20 mouse cellular contexts compared by ENCODE assay signal in genomic region chr15:74006959-74007636, GRCm38 (mm10).
A peak's percentile ranks its signal among the peaks of the same experiment; 100 is the strongest.
DNase-seq lines count a peak whose midpoint lies in the region; ATAC-seq and TF ChIP-seq lines count a peak whose summit lies in the region.
"Had no signal": no experiment of that assay in that cellular context is flagged by ENCODE, and none has a peak within 500 bp of the region (broad histone marks: within the 10 kb centered on the region; RNA-seq: fewer than 3 reads in every experiment).

No protein-coding gene starts in this region.

- H3K4me1 ChIP-seq in forebrain, embryonic 10.5 days, result peaks cover 20% of the 10 kb centered on the region
- no peaks in the 10 kb centered on the region for H3K4me1 ChIP-seq in forebrain, embryonic 11.5 days (replicated peaks; ENCODE audit: control insufficient read depth, insufficient read depth, low read length)
- peaks cover 17% of the 10 kb centered on the region for H3K4me1 ChIP-seq in forebrain, embryonic 15.5 days
- H3K4me1 ChIP-seq in midbrain, embryonic 15.5 days, result peaks cover 10% of the 10 kb centered on the region; the same call in 1 of the 2 replicates
- H3K4me1 ChIP-seq: embryonic facial prominence, embryonic 10.5 days; heart, embryonic 12.5 days; hindbrain, embryonic 15.5 days had no signal

- H3K27ac ChIP-seq in forebrain, embryonic 10.5 days, result peak overlapping the region; percentile 13; the same call in 1 of the 2 replicates
- no peak overlapping the region for H3K27ac ChIP-seq in forebrain, embryonic 11.5 days (ENCODE audit: low read depth, low read length)
- H3K27ac ChIP-seq in forebrain, embryonic 15.5 days (replicated peaks), result no peak overlapping the region
- no peak overlapping the region for H3K27ac ChIP-seq in midbrain, embryonic 15.5 days
- H3K27ac ChIP-seq: embryonic facial prominence, embryonic 10.5 days; hindbrain, embryonic 10.5 days; hindbrain, embryonic 15.5 days had no signal

- WGBS in forebrain, embryonic 10.5 days, result 25% methylated on average over 14 of the region's 14 CpGs
- WGBS in forebrain, embryonic 11.5 days, result 25% methylated on average over 14 of the region's 14 CpGs
- 13% methylated on average over 14 of the region's 14 CpGs for WGBS in forebrain, embryonic 15.5 days
- 24% methylated on average over 14 of the region's 14 CpGs for WGBS in midbrain, embryonic 15.5 days

- H3K9me3 ChIP-seq in forebrain, embryonic 10.5 days, result no peaks in the 10 kb centered on the region
- H3K9me3 ChIP-seq in forebrain, embryonic 11.5 days (ENCODE audit: control insufficient read depth, low read length), result no peaks in the 10 kb centered on the region
- no peaks in the 10 kb centered on the region for H3K9me3 ChIP-seq in forebrain, embryonic 15.5 days
- H3K9me3 ChIP-seq in midbrain, embryonic 15.5 days, result no peaks in the 10 kb centered on the region
- H3K9me3 ChIP-seq: embryonic facial prominence, embryonic 10.5 days; heart, embryonic 12.5 days; hindbrain, embryonic 10.5 days; hindbrain, embryonic 15.5 days had no signal

- H3K4me2 ChIP-seq in forebrain, embryonic 11.5 days (ENCODE audit: low read depth, low read length, severe bottlenecking), result no peak overlapping the region
- H3K4me2 ChIP-seq in forebrain, embryonic 15.5 days (replicated peaks), result no peak overlapping the region
- H3K4me2 ChIP-seq in midbrain, embryonic 15.5 days, result no peak overlapping the region
- H3K4me2 ChIP-seq: heart, embryonic 12.5 days; hindbrain, embryonic 15.5 days had no signal

- peaks cover 13% of the 10 kb centered on the region; the same call in 1 of the 2 replicates for H3K27me3 ChIP-seq in forebrain, embryonic 10.5 days (ENCODE audit: poor library complexity, severe bottlenecking)
- no peaks in the 10 kb centered on the region for H3K27me3 ChIP-seq in forebrain, embryonic 11.5 days (ENCODE audit: control insufficient read depth, insufficient read depth, low read length)
- no peaks in the 10 kb centered on the region for H3K27me3 ChIP-seq in forebrain, embryonic 15.5 days
- no peaks in the 10 kb centered on the region for H3K27me3 ChIP-seq in midbrain, embryonic 15.5 days (replicated peaks)
- H3K27me3 ChIP-seq: hindbrain, embryonic 15.5 days had no signal

- no peak for TF ChIP-seq CTCF in brain, embryonic 14.5 days (IDR thresholded peaks at IDR 0.05; ENCODE audit: borderline replicate concordance, extremely low read depth, insufficient read depth, insufficient read length)

- no peak overlapping the region for H3K9ac ChIP-seq in forebrain, embryonic 11.5 days (ENCODE audit: low read length)
- no peak overlapping the region for H3K9ac ChIP-seq in forebrain, embryonic 15.5 days (replicated peaks)
- H3K9ac ChIP-seq in midbrain, embryonic 15.5 days, result no peak overlapping the region
- H3K9ac ChIP-seq: heart, embryonic 12.5 days; hindbrain, embryonic 15.5 days had no signal

- no peaks in the 10 kb centered on the region for H3K36me3 ChIP-seq in forebrain, embryonic 10.5 days (replicated peaks)
- no peaks in the 10 kb centered on the region for H3K36me3 ChIP-seq in forebrain, embryonic 11.5 days (ENCODE audit: control insufficient read depth, insufficient read depth, low read length)
- H3K36me3 ChIP-seq in forebrain, embryonic 15.5 days, result no peaks in the 10 kb centered on the region
- H3K36me3 ChIP-seq in midbrain, embryonic 15.5 days (replicated peaks), result no peaks in the 10 kb centered on the region
- H3K36me3 ChIP-seq: embryonic facial prominence, embryonic 10.5 days; G1E; heart, embryonic 12.5 days; hindbrain, embryonic 10.5 days; hindbrain, embryonic 15.5 days had no signal

- ATAC-seq in forebrain, embryonic 11.5 days (replicated peaks; ENCODE audit: low FRiP score), result no peak
- ATAC-seq in forebrain, embryonic 15.5 days (replicated peaks), result peak; percentile 45; the same call in 1 of the 2 replicates
- peak; percentile 64 for ATAC-seq in midbrain, embryonic 15.5 days (replicated peaks)
- ATAC-seq: CD4-positive, CD25-positive, alpha-beta regulatory T cell, adult 4 months; inflammation-experienced regulatory T-cells, adult 6 months had no signal

- TF ChIP-seq POLR2A in brain, embryonic 14.5 days (IDR thresholded peaks at IDR 0.05; ENCODE audit: borderline replicate concordance, extremely low read depth, insufficient read depth, insufficient read length, poor library complexity, severe bottlenecking), result no peak

- DNase-seq in forebrain, embryonic 10.5 days (ENCODE audit: extremely low spot score, low spot score), result no peak
- no peak for DNase-seq in forebrain, embryonic 11.5 days (ENCODE audit: low spot score)
- DNase-seq in brain, embryonic 14.5 days (ENCODE audit: low read depth), result peak; percentile 80
- DNase-seq in thymus, postnatal 25 days, result no peak
- DNase-seq in spleen, postnatal 14 days (ENCODE audit: low spot score in 2 of 2), result no peak
- DNase-seq: adrenal gland, adult 8-10 months; B cell, adult 2 months; cerebellum, adult 18-20 months; cerebellum, adult 9-11 months; cerebellum, postnatal 36 days; gastrocnemius, postnatal 14 days had no signal

- no peak overlapping the region for H3K4me3 ChIP-seq in forebrain, embryonic 10.5 days
- H3K4me3 ChIP-seq in forebrain, embryonic 11.5 days (ENCODE audit: low read depth, low read length), result no peak overlapping the region
- H3K4me3 ChIP-seq in forebrain, embryonic 15.5 days, result no peak overlapping the region
- no peak overlapping the region for H3K4me3 ChIP-seq in midbrain, embryonic 15.5 days
- H3K4me3 ChIP-seq: embryonic facial prominence, embryonic 10.5 days; heart, embryonic 12.5 days; hindbrain, embryonic 10.5 days; hindbrain, embryonic 15.5 days had no signal
